Mouse (Mus musculus): Measurements from ENCODE around the gene Dusp7.

- TF ChIP-seq TAL1 (IDR thresholded peaks at IDR 0.05; ENCODE audit: low read length) (no peak), GATA1 (IDR thresholded peaks at IDR 0.05; ENCODE audit: low read length) (no peak)
Measured at GRCm38 (mm10) chr9:106393548-106393947, 25.1 kb downstream of the Dusp7 start.

Measured in erythroblast, embryonic 14.5 days (primary cell).